Mouse (Mus musculus) MEL (cell line): ENCODE data around the gene Zc2hc1b. TPM values are rescaled to one million over a fixed set of nuclear protein-coding genes. Genes with fewer than 3 reads are reported as not detected.

ENCODE experiments used
- DNase-seq: peaks from one replicate; pipeline ENCODE4 v3.0.0; 2011; ENCODE audit warnings: low read depth, low spot score
- H3K27ac ChIP-seq: 2 replicates; pipeline ENCODE4 v1.5.1; 2012; ENCODE audit warnings: low read depth, mild to moderate bottlenecking, control low read depth, low read length, moderate library complexity; ENCODE audit not compliant: control insufficient read depth
- H3K27me3 ChIP-seq, 2 experiments: fragments of 150-350 bp in 1 of 2; sonication (generic) in 1 of 2; 2 replicates each; pipeline ENCODE4 v1.6.1; 2012; ENCODE audit warnings: low read length in 2 of 2, mild to moderate bottlenecking in 2 of 2, improper control_type of control experiment in 1 of 2, moderate library complexity in 1 of 2; ENCODE audit not compliant: insufficient read depth in 2 of 2, control insufficient read depth in 1 of 2
- H3K36me3 ChIP-seq, 2 experiments: 2 replicates each; pipeline ENCODE4 v1.6.1; 2012 to 2014; ENCODE audit warnings: low read length in 2 of 2, improper control_type of control experiment in 1 of 2, inconsistent platforms in 1 of 2, mild to moderate bottlenecking in 1 of 2; ENCODE audit not compliant: insufficient read depth in 2 of 2, control insufficient read depth in 1 of 2
- H3K4me1 ChIP-seq, 2 experiments: fragments of 150-350 bp in 1 of 2; sonication (generic) in 1 of 2; 2 replicates each; pipeline ENCODE4 v1.6.1; 2012; ENCODE audit warnings: low read length in 2 of 2, improper control_type of control experiment in 1 of 2, mild to moderate bottlenecking in 1 of 2; ENCODE audit not compliant: insufficient read depth in 2 of 2, control insufficient read depth in 1 of 2
- H3K4me3 ChIP-seq, 2 experiments: fragments of 150-350 bp in 1 of 2; sonication (generic) in 1 of 2; 2 replicates each; pipeline ENCODE4 v1.5.1; 2012; ENCODE audit warnings: low read depth in 2 of 2, low read length in 2 of 2, mild to moderate bottlenecking in 2 of 2, moderate library complexity in 2 of 2, control low read depth in 1 of 2, improper control_type of control experiment in 1 of 2; ENCODE audit not compliant: control insufficient read depth in 1 of 2, insufficient read depth in 1 of 2
- H3K79me2 ChIP-seq: 2 replicates; pipeline ENCODE4 v1.6.1; 2012; ENCODE audit warnings: mild to moderate bottlenecking, low read length, moderate library complexity; ENCODE audit not compliant: control insufficient read depth, poor library complexity, insufficient read depth
- H3K9ac ChIP-seq: 2 replicates; pipeline ENCODE4 v1.6.1; 2012; ENCODE audit warnings: low read depth, mild to moderate bottlenecking, control low read depth, low read length, moderate library complexity; ENCODE audit not compliant: control insufficient read depth, poor library complexity, severe bottlenecking
- H3K9me3 ChIP-seq: fragments of 150-350 bp; sonication (generic); replicated peaks from 2 replicates; pipeline ENCODE4 v1.6.1; 2012; ENCODE audit warnings: mild to moderate bottlenecking, low read length, improper control_type of control experiment, moderate library complexity; ENCODE audit not compliant: insufficient read depth
- CHD1 ChIP-seq: IDR thresholded peaks from 2 replicates; pipeline ENCODE4 v1.6.1; 2012; ENCODE audit warnings: low read depth, mild to moderate bottlenecking, inconsistent platforms, low read length, improper control_type of control experiment
- CTCF ChIP-seq, 3 experiments: IDR thresholded peaks in 2 of 3; conservative IDR thresholded peaks in 1 of 3; 2 replicates each; pipeline ENCODE4 v1.5.1; 2011 to 2012; ENCODE audit warnings: low read length in 3 of 3, low read depth in 2 of 3, mild to moderate bottlenecking in 2 of 3, improper control_type of control experiment in 1 of 3, inconsistent platforms in 1 of 3, mixed read lengths in 1 of 3, moderate library complexity in 1 of 3; ENCODE audit not compliant: control insufficient read depth in 1 of 3, insufficient read depth in 1 of 3, poor library complexity in 1 of 3, severe bottlenecking in 1 of 3
- EP300 ChIP-seq, 2 experiments: IDR thresholded peaks; 2 replicates each; pipeline ENCODE4 v1.6.1; 2011; ENCODE audit warnings: improper control_type of control experiment in 2 of 2, low read length in 2 of 2, low read depth in 1 of 2, mild to moderate bottlenecking in 1 of 2
- GABPA ChIP-seq: IDR thresholded peaks from 2 replicates; pipeline ENCODE4 v1.6.1; 2012; ENCODE audit warnings: low read depth, mild to moderate bottlenecking, inconsistent platforms, low read length, improper control_type of control experiment, moderate library complexity
- GATA1 ChIP-seq: IDR thresholded peaks from 2 replicates; pipeline ENCODE4 v1.6.1; 2011; ENCODE audit warnings: low read depth, low read length, improper control_type of control experiment
- MAFK ChIP-seq: IDR thresholded peaks from 2 replicates; pipeline ENCODE4 v1.6.1; 2011; ENCODE audit warnings: low read depth, mild to moderate bottlenecking, low read length, improper control_type of control experiment, borderline replicate concordance
- MAX ChIP-seq: IDR thresholded peaks from 2 replicates; pipeline ENCODE4 v1.6.1; 2011; ENCODE audit warnings: low read length, improper control_type of control experiment
- NRF1 ChIP-seq: IDR thresholded peaks from 2 replicates; pipeline ENCODE4 v1.6.1; 2014; ENCODE audit warnings: low read depth, mild to moderate bottlenecking, inconsistent platforms, low read length, improper control_type of control experiment, moderate library complexity; ENCODE audit not compliant: poor library complexity, insufficient read depth, severe bottlenecking
- POLR2AphosphoS2 ChIP-seq: IDR thresholded peaks from 2 replicates; pipeline ENCODE4 v1.6.1; 2011; ENCODE audit warnings: low read length, improper control_type of control experiment
- POLR2AphosphoS5 ChIP-seq: IDR thresholded peaks from 2 replicates; pipeline ENCODE4 v1.6.1; 2012; ENCODE audit warnings: low read depth, borderline replicate concordance, mild to moderate bottlenecking, inconsistent platforms, low read length, moderate library complexity, mixed read lengths
- SIN3A ChIP-seq: IDR thresholded peaks from 2 replicates; pipeline ENCODE4 v1.6.1; 2012; ENCODE audit warnings: low read length, improper control_type of control experiment, inconsistent platforms
- SMC3 ChIP-seq: IDR thresholded peaks from 2 replicates; pipeline ENCODE4 v1.6.1; 2011; ENCODE audit warnings: low read depth, low read length, improper control_type of control experiment
- ZC3H11A ChIP-seq: IDR thresholded peaks from 2 replicates; pipeline ENCODE4 v1.6.1; 2012; ENCODE audit warnings: low read depth, mild to moderate bottlenecking, inconsistent platforms, low read length, improper control_type of control experiment
- ZNF384 ChIP-seq: IDR thresholded peaks from 2 replicates; pipeline ENCODE4 v1.6.1; 2012; ENCODE audit warnings: low read depth, mild to moderate bottlenecking, inconsistent platforms, low read length, improper control_type of control experiment
- polyA plus RNA-seq, 2 experiments: library from polyadenylated mRNA; stranded (reverse) in 1 of 2; unstranded in 1 of 2; fragments of >175 nt in 1 of 2; fragments of >200 nt in 1 of 2; gene quantifications; 2 replicates each; pipeline versions ENCODE4 v1.2.1 to v1.2.4; 2012; ENCODE audit warnings: low replicate concordance in 2 of 2, low read depth in 1 of 2; ENCODE audit not compliant: insufficient read length in 2 of 2, insufficient read depth in 1 of 2, missing spikeins in 1 of 2
- total RNA-seq: library from RNA; depleted of rRNA; stranded (reverse); fragments of 300-350 nt; gene quantifications from 2 replicates; pipeline ENCODE4 v1.2.3, GENCODE M21; 2012

The Zc2hc1b gene
- total and polyA plus RNA-seq, 3 experiments = 0.07 TPM; not detected in 2

DNA sequence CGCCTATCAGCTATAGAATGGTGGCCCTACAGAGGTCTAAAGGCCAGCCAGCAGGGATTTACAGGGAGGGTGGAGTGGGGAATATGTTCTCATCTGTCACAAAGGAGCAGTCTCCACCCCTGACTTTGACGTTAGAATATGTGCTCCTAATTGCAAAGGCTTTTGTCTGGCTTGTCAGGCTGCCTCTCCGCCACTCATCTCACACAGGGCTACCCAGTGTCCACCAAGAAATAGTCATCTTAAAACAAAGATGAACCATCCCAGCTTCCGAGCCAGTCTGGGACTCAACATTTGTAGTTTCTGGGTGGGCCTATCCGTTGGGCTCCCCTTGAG lies 59.1 kb downstream of the Zc2hc1b start:
- no peak overlapping the region for H3K4me3 ChIP-seq
- no peak overlapping the region for H3K27ac ChIP-seq
- no peaks in the 10 kb centered on the region for H3K4me1 ChIP-seq
- no peaks in the 10 kb centered on the region for H3K9me3 ChIP-seq
- no peaks in the 10 kb centered on the region for H3K79me2 ChIP-seq
- H3K27me3 ChIP-seq = peaks cover 0 to 4% of the 10 kb centered on the region in 2 experiments; a peak in 3 of 4 replicates
- H3K9ac ChIP-seq = no peak overlapping the region
- H3K36me3 ChIP-seq = no peaks in the 10 kb centered on the region
- TF ChIP-seq POLR2AphosphoS5 = no peak
- TF ChIP-seq ZC3H11A = no peak
- TF ChIP-seq SMC3 = no peak
- TF ChIP-seq GABPA = no peak
- no peak for TF ChIP-seq MAX
- TF ChIP-seq CTCF (IDR thresholded peaks at IDR 0.05 in 2 of 3, conservative IDR thresholded peaks at IDR 0.05 in 1 of 3; ENCODE audit: control insufficient read depth in 1 of 3, insufficient read depth in 1 of 3, low read depth in 2 of 3, low read length in 3 of 3, poor library complexity in 1 of 3, severe bottlenecking in 1 of 3) = no peak
- TF ChIP-seq SIN3A = no peak
- no peak for TF ChIP-seq ZNF384
- TF ChIP-seq POLR2AphosphoS2 = no peak
- TF ChIP-seq EP300 (IDR thresholded peaks at IDR 0.05; ENCODE audit: low read depth in 1 of 2, low read length in 2 of 2) = no peak
- no peak for TF ChIP-seq MAFK
- no peak for TF ChIP-seq NRF1
- no peak for TF ChIP-seq GATA1
- DNase-seq = no peak

DNA sequence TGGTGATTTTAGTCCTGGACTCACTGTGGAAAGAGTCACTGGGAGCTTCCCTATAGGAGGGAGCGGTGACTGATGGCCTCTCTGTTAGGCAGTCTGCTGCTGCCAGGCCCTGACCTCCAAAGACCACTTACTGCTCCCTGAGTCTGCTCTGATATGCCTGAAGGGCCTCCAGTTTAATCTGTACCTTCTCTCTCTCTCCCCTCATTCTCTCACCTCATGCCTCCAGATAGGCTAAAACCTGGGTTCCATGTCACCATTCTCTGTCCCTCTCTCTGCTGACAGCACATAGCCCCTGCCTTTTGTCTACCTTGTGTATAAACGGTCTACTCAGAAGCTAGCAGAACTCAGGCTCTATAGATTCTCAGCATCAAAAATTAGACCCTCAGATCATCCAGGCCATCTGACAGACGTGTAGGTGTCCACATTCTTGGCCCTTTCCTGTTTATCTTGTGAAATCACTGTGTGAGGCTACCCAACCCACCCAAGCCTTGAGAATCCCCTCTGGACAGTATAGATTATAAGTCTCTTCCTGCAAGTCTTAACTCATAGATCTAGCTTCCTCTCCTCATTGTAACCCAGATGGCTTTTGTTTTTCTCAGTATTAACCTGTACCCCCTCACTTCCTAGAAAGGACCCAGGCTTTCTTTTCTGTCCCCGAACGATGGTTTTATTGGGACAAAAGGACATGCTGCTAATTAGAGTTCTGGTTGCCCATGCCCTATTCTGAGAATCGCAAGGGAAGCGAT lies 59.6 kb downstream of the Zc2hc1b start:
- H3K9me3 ChIP-seq = no peaks in the 10 kb centered on the region
- H3K4me3 ChIP-seq = no peak overlapping the region
- TF ChIP-seq CHD1 = no peak
- TF ChIP-seq MAFK = no peak
- no peak for TF ChIP-seq GABPA
- no peaks in the 10 kb centered on the region for H3K79me2 ChIP-seq
- peaks cover 0 to 4% of the 10 kb centered on the region in 2 experiments; a peak in 2 of 4 replicates for H3K27me3 ChIP-seq
- DNase-seq = no peak
- no peak overlapping the region for H3K27ac ChIP-seq
- H3K36me3 ChIP-seq = no peaks in the 10 kb centered on the region
- H3K9ac ChIP-seq = no peak overlapping the region
- H3K4me1 ChIP-seq = no peaks in the 10 kb centered on the region
